Mouse (Mus musculus): ENCODE results near the gene Rpl13a.

GRCm38 (mm10) chr7:45092828-45093515 lies 35.6 kb downstream of the Rpl13a start:
- TF ChIP-seq POLR2A (IDR thresholded peaks at IDR 0.05; ENCODE audit: control insufficient read depth, extremely low read depth, insufficient read depth, low read length, poor library complexity) (no peak), CTCF (IDR thresholded peaks at IDR 0.05; ENCODE audit: borderline replicate concordance, control insufficient read depth, extremely low read depth, insufficient read depth, low read length, poor library complexity) (no peak)
